Mouse (Mus musculus) G1E (cell line): ENCODE measurements around the gene Gtf2h1. TPM values are rescaled to one million over a fixed set of nuclear protein-coding genes. Genes with fewer than 3 reads are reported as not detected.
"Not testable (repeated sequence)": the region's sequence is repeated elsewhere in the genome, so short reads cannot be mapped to it uniquely, and the experiment has no call there.

ENCODE experiments used
- ATAC-seq: 2 replicates; pipeline ENCODE4 v1.8.0; 2016; ENCODE audit warnings: mild to moderate bottlenecking; ENCODE audit not compliant: insufficient number of reproducible peaks, poor library complexity, low FRiP score, severe bottlenecking; ENCODE audit errors: extremely low read depth
- DNase-seq: peaks from one replicate; pipeline ENCODE4 v3.0.0; 2012; ENCODE audit warnings: low spot score
- H3K27me3 ChIP-seq: 2 replicates; pipeline ENCODE4 v1.6.1; 2012; ENCODE audit warnings: mild to moderate bottlenecking, low read length, inconsistent platforms; ENCODE audit not compliant: insufficient read depth
- H3K36me3 ChIP-seq: replicated peaks from 2 replicates; pipeline ENCODE3; 2012; ENCODE audit warnings: mild to moderate bottlenecking, inconsistent platforms
- H3K4me1 ChIP-seq: 2 replicates; pipeline ENCODE4 v1.6.1; 2012; ENCODE audit warnings: low read depth, low read length, inconsistent platforms, mixed read lengths; ENCODE audit not compliant: insufficient read depth
- H3K4me3 ChIP-seq: 2 replicates; pipeline ENCODE4 v1.5.1; 2012; ENCODE audit warnings: low read depth, mild to moderate bottlenecking, inconsistent platforms, low read length, moderate library complexity, mixed read lengths
- H3K9me3 ChIP-seq: replicated peaks from 2 replicates; pipeline ENCODE4 v1.6.1; 2012; ENCODE audit warnings: inconsistent platforms
- CTCF ChIP-seq: IDR thresholded peaks from 2 replicates; pipeline ENCODE4 v1.5.1; 2012; ENCODE audit warnings: low read depth, low read length, inconsistent platforms, mixed read lengths
- GATA1 ChIP-seq: IDR thresholded peaks from 2 replicates; pipeline ENCODE4 v1.6.1; 2012; ENCODE audit warnings: borderline replicate concordance, low read length, inconsistent platforms, mixed read lengths
- GATA2 ChIP-seq: IDR thresholded peaks from 2 replicates; pipeline ENCODE4 v1.6.1; 2012; ENCODE audit warnings: low read depth, low read length, inconsistent platforms, borderline replicate concordance
- POLR2AphosphoS5 ChIP-seq: IDR thresholded peaks from 2 replicates; pipeline ENCODE4 v1.6.1; 2012; ENCODE audit warnings: low read depth, low read length, inconsistent platforms; ENCODE audit not compliant: insufficient replicate concordance
- TAL1 ChIP-seq: conservative IDR thresholded peaks from 2 replicates; pipeline ENCODE4 v1.6.1; 2012; ENCODE audit warnings: low read depth, low read length, inconsistent platforms, mixed read lengths
- polyA plus RNA-seq: library from polyadenylated mRNA; stranded (reverse); fragments of >175 nt; gene quantifications from 2 replicates; pipeline ENCODE4 v1.2.3, GENCODE M21; 2012
- total RNA-seq, 2 experiments: library from RNA; stranded (forward) in 1 of 2; stranded (reverse) in 1 of 2; fragments of 200-1000 nt in 1 of 2; fragments of >200 nt in 1 of 2; fragmentation: Nextera tagmentation in 1 of 2; gene quantifications; 2 replicates each; pipeline ENCODE4 v1.2.3; 2014 to 2017

Gene Gtf2h1
- total and polyA plus RNA-seq, 3 experiments = 101 to 302 (median 189) TPM

DNA sequence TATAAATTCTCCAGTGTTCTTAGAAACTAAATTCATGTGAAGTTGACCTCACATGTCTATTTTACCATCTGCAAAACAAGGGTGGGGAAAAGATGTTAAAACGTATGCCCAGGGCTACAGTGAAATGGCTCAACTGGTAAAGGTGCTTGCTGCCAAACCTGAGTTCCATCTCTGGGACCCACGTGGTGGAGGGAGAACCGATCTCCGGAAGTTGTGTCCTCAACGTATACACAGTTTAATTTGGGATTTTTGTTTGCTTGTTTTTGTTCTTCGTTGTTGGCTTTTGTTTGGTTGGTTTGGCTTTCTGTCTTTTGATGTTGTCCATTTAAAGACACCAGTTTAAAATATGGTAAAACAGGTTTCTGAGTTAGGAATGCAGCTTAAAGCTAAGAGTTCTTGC is 876 bp downstream of the Gtf2h1 start:
- TF ChIP-seq TAL1 (no peak), POLR2AphosphoS5 (no peak), GATA1 (no peak), GATA2 (no peak), CTCF (no peak)
- DNase-seq (no peak), ATAC-seq (no peak)
- Histone ChIP-seq H3K36me3 (peaks cover 44% of the 10 kb centered on the region), H3K4me1 (peaks cover 44% of the 10 kb centered on the region), H3K27me3 (no peaks in the 10 kb centered on the region), H3K9me3 (no peaks in the 10 kb centered on the region), H3K4me3 (peak overlapping the region; percentile 86)

- DNase-seq = no peak
- Histone ChIP-seq H3K27me3 (no peaks in the 10 kb centered on the region), H3K9me3 (no peaks in the 10 kb centered on the region), H3K36me3 (peaks cover 89% of the 10 kb centered on the region), H3K4me1 (peaks cover 5% of the 10 kb centered on the region; the same call in 1 of the 2 replicates), H3K4me3 (no peak overlapping the region)
- ATAC-seq = no peak
- TF ChIP-seq GATA1 (no peak), TAL1 (no peak)
Observed at GRCm38 (mm10) chr7:46810325-46810724, 14.4 kb downstream of the Gtf2h1 start.

GRCm38 (mm10) chr7:46814012-46814411 is 18.1 kb downstream of the Gtf2h1 start:
- Histone ChIP-seq H3K27me3 (no peaks in the 10 kb centered on the region), H3K36me3 (peaks cover 91% of the 10 kb centered on the region), H3K9me3 (no peaks in the 10 kb centered on the region), H3K4me1 (no peaks in the 10 kb centered on the region), H3K4me3 (no peak overlapping the region)
- DNase-seq (no peak), ATAC-seq (no peak)
- TF ChIP-seq GATA2 (no peak), GATA1 (no peak), POLR2AphosphoS5 (no peak), TAL1 (no peak), CTCF (no peak)

GRCm38 (mm10) chr7:46820876-46821632 is 25.2 kb downstream of the Gtf2h1 start:
- not testable (repeated sequence) for H3K27me3 ChIP-seq, H3K9me3 ChIP-seq, H3K4me1 ChIP-seq, ATAC-seq, H3K4me3 ChIP-seq, DNase-seq
- peaks cover 82% of the 10 kb centered on the region for H3K36me3 ChIP-seq

DNA sequence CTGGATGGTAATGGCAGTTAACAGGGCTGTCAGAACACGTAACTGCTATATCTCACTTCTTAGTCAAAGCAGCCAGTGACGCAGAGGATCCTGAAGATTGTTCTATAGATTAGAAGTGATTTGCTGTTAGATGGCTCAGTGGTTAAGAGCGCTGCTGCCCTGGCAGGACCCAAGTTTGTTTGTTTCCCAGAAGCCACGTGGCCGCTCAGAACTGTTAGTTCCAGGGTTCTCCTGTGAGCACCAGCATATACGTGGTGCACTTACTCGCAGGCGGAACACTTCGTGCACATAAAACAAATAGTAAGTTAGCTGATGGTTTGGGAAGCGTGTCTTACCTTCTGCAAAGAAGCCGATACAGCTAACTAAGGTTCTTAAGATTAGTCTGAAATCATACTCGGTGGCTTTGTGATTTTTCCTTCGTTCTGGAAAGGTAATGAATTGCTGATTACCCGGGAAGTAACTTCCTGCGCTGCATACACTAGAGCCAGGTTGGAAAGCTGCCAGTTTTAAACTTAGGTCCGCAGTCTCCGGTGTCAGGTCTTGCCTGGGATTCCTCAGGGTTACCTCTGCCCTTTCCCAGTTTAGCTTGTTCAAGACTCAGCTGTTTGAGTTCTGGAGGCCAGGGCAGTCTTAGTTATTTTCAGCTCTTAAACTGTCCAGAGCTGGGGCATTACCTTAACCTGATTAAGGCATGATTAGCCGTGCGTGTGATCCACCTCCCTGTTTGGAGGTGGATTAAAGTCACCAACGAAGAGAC is 31.3 kb downstream of the Gtf2h1 start:
- DNase-seq (no peak), ATAC-seq (no peak)
- TF ChIP-seq TAL1 = no peak
- no peak for TF ChIP-seq CTCF
- TF ChIP-seq GATA1 = no peak
- no peak for TF ChIP-seq GATA2
- no peak for TF ChIP-seq POLR2AphosphoS5
- Histone ChIP-seq H3K27me3 (no peaks in the 10 kb centered on the region), H3K9me3 (no peaks in the 10 kb centered on the region), H3K4me1 (peaks cover 29% of the 10 kb centered on the region), H3K4me3 (no peak overlapping the region), H3K36me3 (peaks cover 36% of the 10 kb centered on the region)

DNA sequence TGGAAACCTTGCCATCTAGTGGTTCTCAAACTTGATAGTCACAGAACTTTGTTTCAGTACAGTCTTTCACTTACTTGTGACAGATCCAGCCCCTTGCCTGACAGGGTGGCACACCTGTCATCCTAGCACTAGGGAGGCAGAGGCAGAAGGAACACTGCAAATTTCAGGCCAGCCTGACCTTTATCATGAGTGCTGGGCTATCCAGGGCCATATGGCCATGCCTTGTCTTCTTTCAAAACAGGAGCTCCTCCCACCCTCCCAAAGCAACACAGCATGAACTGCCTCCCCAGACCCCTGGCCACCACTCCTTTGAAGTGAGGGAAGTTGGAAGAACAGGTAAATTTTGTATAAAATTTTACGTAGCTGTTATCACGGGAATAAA is 31.9 kb downstream of the Gtf2h1 start:
- no peak for DNase-seq
- H3K4me3 ChIP-seq = no peak overlapping the region
- peaks cover 31% of the 10 kb centered on the region for H3K36me3 ChIP-seq
- H3K4me1 ChIP-seq = peaks cover 25% of the 10 kb centered on the region
- no peak for ATAC-seq
- no peaks in the 10 kb centered on the region for H3K27me3 ChIP-seq
- TF ChIP-seq TAL1 (no peak), POLR2AphosphoS5 (no peak), CTCF (no peak), GATA2 (no peak), GATA1 (no peak)
- H3K9me3 ChIP-seq = no peaks in the 10 kb centered on the region
